Mouse (Mus musculus): Measurements from ENCODE around the gene Olfr437. TPM values are rescaled to one million over a fixed set of nuclear protein-coding genes. Genes with fewer than 3 reads are reported as not detected.
"Not testable (repeated sequence)": the region's sequence is repeated elsewhere in the genome, so short reads cannot be mapped to it uniquely, and the experiment has no call there.

Olfr437 gene
- polyA plus RNA-seq, 1 experiment from 2014 or later: not detected

GRCm38 (mm10) chr6:43202786-43203185, 39.7 kb downstream of the Olfr437 start:
- Histone ChIP-seq H3K9me3 (ENCODE audit: low read length) (no peaks in the 10 kb centered on the region), H3K4me1 (ENCODE audit: insufficient read depth, low read length) (no peaks in the 10 kb centered on the region), H3K4me3 (ENCODE audit: low read length) (no peak overlapping the region), H3K36me3 (ENCODE audit: insufficient read depth, low read length) (no peaks in the 10 kb centered on the region), H3K9ac (replicated peaks; ENCODE audit: low read length) (no peak overlapping the region), H3K4me2 (replicated peaks; ENCODE audit: low read depth, low read length) (no peak overlapping the region), H3K27ac (ENCODE audit: low read length) (no peak overlapping the region), H3K27me3 (ENCODE audit: insufficient read depth, low read length) (no peaks in the 10 kb centered on the region)
- no peak for ATAC-seq (ENCODE audit: low FRiP score, low TSS enrichment)

DNA sequence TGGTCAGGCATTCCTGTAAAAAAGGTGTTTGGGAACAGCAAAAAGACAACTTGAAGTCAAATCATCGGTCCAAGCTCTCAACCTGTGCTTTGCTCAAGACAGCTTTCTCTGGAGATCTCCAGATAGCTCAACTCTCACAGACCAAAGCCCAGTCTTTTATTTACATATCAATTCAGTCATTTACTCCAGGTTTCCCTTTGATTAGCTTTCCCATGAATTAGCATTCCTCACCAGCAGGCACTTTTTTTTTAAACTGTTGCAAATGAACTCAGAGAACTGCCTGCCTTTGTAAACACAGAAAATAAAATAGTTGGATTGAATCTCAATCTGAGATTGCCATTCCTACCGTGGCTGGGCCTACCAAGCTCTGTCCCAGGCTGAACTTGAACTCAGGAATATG, 42.3 kb downstream of the Olfr437 start:
- Histone ChIP-seq H3K36me3 (ENCODE audit: insufficient read depth, low read length) (no peaks in the 10 kb centered on the region), H3K27me3 (ENCODE audit: insufficient read depth, low read length) (no peaks in the 10 kb centered on the region), H3K4me2 (replicated peaks; ENCODE audit: low read depth, low read length) (no peak overlapping the region), H3K9me3 (ENCODE audit: low read length) (no peaks in the 10 kb centered on the region), H3K4me3 (ENCODE audit: low read length) (no peak overlapping the region), H3K9ac (replicated peaks; ENCODE audit: low read length) (no peak overlapping the region), H3K27ac (ENCODE audit: low read length) (no peak overlapping the region), H3K4me1 (ENCODE audit: insufficient read depth, low read length) (no peaks in the 10 kb centered on the region)
- no peak for ATAC-seq (ENCODE audit: low FRiP score, low TSS enrichment)
- WGBS: 30% methylated on average over 2 of the region's 2 CpGs

GRCm38 (mm10) chr6:43212873-43213272, 49.8 kb downstream of the Olfr437 start, which contains the start of gene Olfr434:
Gene Olfr434, plus strand, starts transcription at chr6:43213021.
- not testable (repeated sequence) for ATAC-seq (ENCODE audit: low FRiP score, low TSS enrichment); H3K27ac ChIP-seq (ENCODE audit: low read length); H3K27me3 ChIP-seq (ENCODE audit: insufficient read depth, low read length); H3K9ac ChIP-seq (replicated peaks; ENCODE audit: low read length); H3K36me3 ChIP-seq (ENCODE audit: insufficient read depth, low read length); H3K4me1 ChIP-seq (ENCODE audit: insufficient read depth, low read length); H3K9me3 ChIP-seq (ENCODE audit: low read length); H3K4me2 ChIP-seq (replicated peaks; ENCODE audit: low read depth, low read length); H3K4me3 ChIP-seq (ENCODE audit: low read length)

Other genes with a start within 250 kb of the Olfr437 start
- gene Olfr446, start 241.9 kb upstream of the Olfr437 start, polyA plus RNA-seq (2015; fragmentation: Nextera tagmentation; extraction: Ambion mirVana): not detected in 2 replicates
- not detected in 2 replicates for gene Olfr444, start 214.2 kb upstream of the Olfr437 start, polyA plus RNA-seq (2015; fragmentation: Nextera tagmentation; extraction: Ambion mirVana)
- not detected in 2 replicates for gene Olfr441, start 56.9 kb upstream of the Olfr437 start, polyA plus RNA-seq (2015; fragmentation: Nextera tagmentation; extraction: Ambion mirVana)
- not detected in 2 replicates for gene Olfr237-ps1, start 16.7 kb upstream of the Olfr437 start, polyA plus RNA-seq (2015; fragmentation: Nextera tagmentation; extraction: Ambion mirVana)
- gene Olfr13, start 8.9 kb downstream of the Olfr437 start, polyA plus RNA-seq (2015; fragmentation: Nextera tagmentation; extraction: Ambion mirVana): not detected in 2 replicates
- not detected in 2 replicates for gene Olfr435, start 33.9 kb downstream of the Olfr437 start, polyA plus RNA-seq (2015; fragmentation: Nextera tagmentation; extraction: Ambion mirVana)
- gene Olfr434, start 49.7 kb downstream of the Olfr437 start, polyA plus RNA-seq (2015; fragmentation: Nextera tagmentation; extraction: Ambion mirVana): not detected in 2 replicates
- not detected in 2 replicates for gene Olfr47, start 68.2 kb downstream of the Olfr437 start, polyA plus RNA-seq (2015; fragmentation: Nextera tagmentation; extraction: Ambion mirVana)
- gene Arhgef5, start 102.3 kb downstream of the Olfr437 start, polyA plus RNA-seq (2015; fragmentation: Nextera tagmentation; extraction: Ambion mirVana): 17.0 and 19.2 TPM in 2 replicates
- 0.19 TPM in 1 of 2 replicates, not detected in the other for gene Nobox, start 146.3 kb downstream of the Olfr437 start, polyA plus RNA-seq (2015; fragmentation: Nextera tagmentation; extraction: Ambion mirVana)

Measured in kidney, embryonic 16.5 days (tissue).